Mouse (Mus musculus) erythroblast, embryonic 14.5 days (primary cell): ENCODE data around the gene Cdv3. TPM values are rescaled to one million over a fixed set of nuclear protein-coding genes. Genes with fewer than 3 reads are reported as not detected.

Source experiments
- H3K27me3 ChIP-seq: 2 replicates; pipeline ENCODE4 v1.6.1; 2012; ENCODE audit warnings: inconsistent platforms; ENCODE audit not compliant: control insufficient read depth
- H3K36me3 ChIP-seq: 2 replicates; pipeline ENCODE4 v1.6.1; 2012; ENCODE audit warnings: mild to moderate bottlenecking, inconsistent platforms; ENCODE audit not compliant: control insufficient read depth
- H3K4me1 ChIP-seq: 2 replicates; pipeline ENCODE4 v1.6.1; 2012; ENCODE audit warnings: inconsistent platforms; ENCODE audit not compliant: control insufficient read depth
- H3K4me3 ChIP-seq: replicated peaks from 2 replicates; pipeline ENCODE3; 2012; ENCODE audit warnings: moderate library complexity, mild to moderate bottlenecking, inconsistent platforms
- H3K9me3 ChIP-seq: 2 replicates; pipeline ENCODE4 v1.6.1; 2012; ENCODE audit warnings: low read length, inconsistent platforms, mixed read lengths; ENCODE audit not compliant: control insufficient read depth
- GATA1 ChIP-seq: IDR thresholded peaks from 2 replicates; pipeline ENCODE4 v1.6.1; 2012; ENCODE audit warnings: low read length, inconsistent platforms, mixed read lengths
- TAL1 ChIP-seq: IDR thresholded peaks from 3 replicates; pipeline ENCODE4 v1.6.1; 2012; ENCODE audit warnings: low read length, inconsistent platforms, mixed read lengths
- polyA plus RNA-seq: library from polyadenylated mRNA; stranded (reverse); fragments of >175 nt; gene quantifications from 2 replicates; pipeline ENCODE4 v1.2.3, GENCODE M21; 2012

Cdv3 gene
- polyA plus RNA-seq, 1 experiment, result 8.8 TPM

DNA sequence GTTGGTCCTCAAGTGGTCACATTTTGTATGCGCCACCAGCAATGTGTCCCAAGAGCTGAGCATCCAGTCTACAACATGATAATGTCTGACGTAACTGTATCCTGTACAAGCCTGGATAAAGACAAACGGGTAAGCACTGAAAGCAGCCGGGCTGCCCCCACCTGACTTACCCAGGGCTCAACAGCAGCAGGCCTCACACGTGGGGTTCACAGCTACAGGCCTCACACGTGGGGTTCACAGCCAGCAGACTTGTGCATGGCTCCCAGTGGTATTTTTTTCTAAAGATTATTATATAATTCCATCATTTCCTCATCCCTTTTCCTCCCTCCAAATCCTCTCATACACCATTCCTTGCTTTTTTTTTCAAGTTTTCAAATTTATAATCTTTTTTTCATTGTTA is 55.8 kb downstream of the Cdv3 start:
- Histone ChIP-seq H3K9me3 (no peaks in the 10 kb centered on the region), H3K4me3 (no peak overlapping the region), H3K36me3 (peaks cover 84% of the 10 kb centered on the region), H3K27me3 (no peaks in the 10 kb centered on the region), H3K4me1 (peaks cover 33% of the 10 kb centered on the region)
- TF ChIP-seq GATA1 (no peak), TAL1 (no peak)

DNA sequence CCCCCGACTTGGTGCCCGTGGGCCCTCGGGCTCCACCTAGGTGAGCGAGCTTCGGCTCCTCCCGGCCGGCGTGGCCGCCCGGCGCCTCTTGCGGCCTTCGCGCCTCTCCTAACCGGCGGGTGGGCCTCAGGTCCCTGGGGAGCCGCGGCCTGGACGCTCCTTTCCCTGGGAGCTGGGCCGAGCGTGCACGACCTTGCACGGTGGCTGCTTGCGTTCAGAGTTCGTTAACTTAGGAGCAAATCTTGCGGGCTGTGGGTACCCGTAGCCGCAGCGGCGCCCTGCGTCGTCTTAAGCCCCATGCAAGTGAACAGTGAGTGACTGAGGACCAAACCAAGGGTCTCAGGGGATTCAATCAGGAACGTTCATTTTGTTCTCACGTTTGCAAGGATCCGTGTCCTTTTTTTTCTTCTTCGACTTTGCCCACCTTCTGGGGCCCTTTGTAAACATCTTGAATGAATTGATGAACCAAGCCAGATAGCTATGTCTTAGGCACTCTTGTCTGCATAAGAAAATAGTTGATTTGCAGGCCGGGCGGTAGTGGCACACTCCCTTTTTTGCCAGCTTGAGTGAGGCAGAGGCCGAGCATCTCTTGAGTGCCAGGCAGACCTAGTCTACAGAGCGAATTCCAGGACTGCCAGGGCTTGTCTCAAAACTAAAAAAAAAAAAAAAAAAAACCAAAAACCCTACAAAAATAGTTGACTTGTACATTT is 60.2 kb downstream of the Cdv3 start:
- H3K36me3 ChIP-seq, result peaks cover 47% of the 10 kb centered on the region
- TF ChIP-seq GATA1 (no peak), TAL1 (no peak)

DNA sequence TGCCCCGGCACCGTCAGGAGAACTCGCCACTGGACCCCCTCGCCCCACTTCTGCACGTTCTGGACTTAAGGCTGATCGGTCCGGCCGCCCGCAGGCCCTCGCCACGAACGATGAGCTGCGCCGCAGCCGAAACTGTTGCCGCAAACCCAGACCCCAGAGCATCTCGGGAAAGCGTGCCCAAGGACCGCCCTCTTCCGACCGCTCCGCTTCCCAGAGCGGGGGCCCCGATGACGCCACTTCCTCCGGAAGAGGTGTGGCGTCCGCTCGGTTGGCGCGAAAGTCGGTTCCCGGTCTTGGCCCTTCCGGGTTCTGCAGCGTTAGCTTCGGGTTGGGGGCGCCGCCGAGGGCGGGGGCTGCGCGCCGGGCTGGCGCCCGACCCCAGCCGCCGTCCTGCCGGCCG is 60.7 kb downstream of the Cdv3 start, which contains the start of the genes 1300017J02Rik and Topbp1:
Gene 1300017J02Rik (minus strand): TSS at position 156 of the 400 bp plus-strand sequence.
Gene Topbp1 (plus strand): TSS at position 289 of the 400 bp plus-strand sequence.
- no peak for TF ChIP-seq TAL1
- TF ChIP-seq GATA1, result no peak
- Histone ChIP-seq H3K27me3 (no peaks in the 10 kb centered on the region), H3K36me3 (peaks cover 42% of the 10 kb centered on the region), H3K4me3 (peak within 1 kb of the TSS; percentile 73), H3K4me1 (peaks cover 55% of the 10 kb centered on the region), H3K9me3 (no peaks in the 10 kb centered on the region)

More for the DNA sequence above, 60.2 kb downstream of the Cdv3 start:
- Histone ChIP-seq H3K4me3 (peak overlapping the region; percentile 73), H3K4me1 (peaks cover 55% of the 10 kb centered on the region), H3K27me3 (no peaks in the 10 kb centered on the region), H3K9me3 (no peaks in the 10 kb centered on the region)

Other genes starting within 250 kb of the Cdv3 start
- 1.1 and 1.7 TPM in 2 replicates for gene Srprb, start 163.7 kb downstream of the Cdv3 start, polyA plus RNA-seq
- gene Gm20425, start 135.5 kb downstream of the Cdv3 start, polyA plus RNA-seq, result not detected in 2 replicates
- gene Trf, start 135.4 kb downstream of the Cdv3 start, polyA plus RNA-seq, result 0.66 and 2.0 TPM in 2 replicates
- 11.6 and 12.4 TPM in 2 replicates for gene 1300017J02Rik, start 60.8 kb downstream of the Cdv3 start, polyA plus RNA-seq
- 2.6 and 3.9 TPM in 2 replicates for gene Topbp1, start 60.6 kb downstream of the Cdv3 start, polyA plus RNA-seq
- gene Bfsp2, start 114.6 kb upstream of the Cdv3 start, polyA plus RNA-seq, result 0.05 TPM in 1 of 2 replicates, not detected in the other